Mouse (Mus musculus) adrenal gland, postnatal 4 days (tissue): Measurements from ENCODE around the gene Itgb6. TPM values are rescaled to one million over a fixed set of nuclear protein-coding genes. Genes with fewer than 3 reads are reported as not detected.

Experiments used
- total RNA-seq, 2 experiments: library from RNA; stranded (reverse); gene quantifications; 2 replicates each; pipeline ENCODE4 v1.2.3; 2021

Itgb6 gene
- total RNA-seq, 2 experiments from 2014 or later, result 1.3 to 4.0 TPM

Other genes with a start within 250 kb of the Itgb6 start
- gene Pla2r1, start 169.3 kb downstream of the Itgb6 start, total RNA-seq, result 1 to 10 TPM; 3.0 to 3.1 TPM
- 100 to 1,000 TPM in 1 of 2 experiments, 10 to 100 TPM in 1; 93.4 to 102 TPM for gene Rbms1, start 240.5 kb upstream of the Itgb6 start, total RNA-seq